Mouse (Mus musculus) hindbrain, postnatal 0 days (tissue): Measurements from ENCODE around the gene Zfp931. TPM values are rescaled to one million over a fixed set of nuclear protein-coding genes. Genes with fewer than 3 reads are reported as not detected.
"Not testable (repeated sequence)": the region's sequence is repeated elsewhere in the genome, so short reads cannot be mapped to it uniquely, and the experiment has no call there.

Source experiments
- ATAC-seq: fragments of 200-750 bp; cut with Nextera tagmentation; 2 replicates; pipeline ENCODE4 v1.8.0; 2017; ENCODE audit warnings: mild to moderate bottlenecking, moderate TSS enrichment, moderate library complexity
- DNase-seq: peaks from one replicate; pipeline ENCODE4 v3.0.0-alpha.2; 2015; ENCODE audit warnings: low spot score
- H3K27ac ChIP-seq: fragments of 300-500 bp; sonication (generic); 2 replicates; pipeline ENCODE4 v1.5.1; 2014; ENCODE audit warnings: mild to moderate bottlenecking
- H3K27me3 ChIP-seq: fragments of 300-500 bp; sonication (generic); 2 replicates; pipeline ENCODE4 v1.6.1; 2014; ENCODE audit warnings: low read length, mixed read lengths; ENCODE audit not compliant: insufficient read depth
- H3K36me3 ChIP-seq: fragments of 300-500 bp; sonication (generic); 2 replicates; pipeline ENCODE4 v1.6.1; 2014; ENCODE audit warnings: low read length, mixed read lengths; ENCODE audit not compliant: insufficient read depth
- H3K4me1 ChIP-seq: fragments of 300-500 bp; sonication (generic); 2 replicates; pipeline ENCODE4 v1.6.1; 2014; ENCODE audit warnings: antibody characterized with exemption, low read length, mixed read lengths; ENCODE audit not compliant: insufficient read depth
- H3K4me2 ChIP-seq: fragments of 300-500 bp; sonication (generic); 2 replicates; pipeline ENCODE4 v1.6.1; 2014; ENCODE audit warnings: low read depth, mild to moderate bottlenecking, low read length, moderate library complexity, mixed read lengths
- H3K4me3 ChIP-seq: fragments of 300-500 bp; sonication (generic); 2 replicates; pipeline ENCODE4 v1.5.1; 2014; ENCODE audit warnings: low read length
- H3K9ac ChIP-seq: fragments of 300-500 bp; sonication (generic); replicated peaks from 2 replicates; pipeline ENCODE4 v1.6.1; 2014; ENCODE audit warnings: mild to moderate bottlenecking, low read length, moderate library complexity, mixed read lengths
- H3K9me3 ChIP-seq: fragments of 300-500 bp; sonication (generic); 2 replicates; pipeline ENCODE4 v1.6.1; 2016; ENCODE audit warnings: low read length, mixed read lengths
- CTCF ChIP-seq: IDR thresholded peaks from 2 replicates; pipeline ENCODE4 v1.5.1; 2016; ENCODE audit warnings: antibody characterized with exemption, control low read depth, low read depth
- WGBS: fragments of 180-500 bp; shearing (Covaris S2); extraction: QIAGEN DNeasy Blood & Tissue Kit; methylation state at CpG from one replicate; pipeline ENCODE4 v1.1.7; 2014; 5-methylcytosine and 5-hydroxymethylcytosine counted together
- polyA plus RNA-seq: library from polyadenylated mRNA; unstranded; fragments of >200 nt; fragmentation: Nextera tagmentation; extraction: Ambion mirVana; gene quantifications from 2 replicates; pipeline ENCODE4 v1.2.1, GENCODE M21; 2015
- total RNA-seq: library from RNA; depleted of rRNA; stranded (reverse); fragments of >200 nt; gene quantifications from 2 replicates; pipeline ENCODE4 v1.2.3, GENCODE M21; 2014

Gene Zfp931
- total and polyA plus RNA-seq, 2 experiments from 2014 or later: 12.4 to 15.9 TPM

GRCm38 (mm10) chr2:178098021-178098420 is 19.7 kb upstream of the Zfp931 start:
- no peak overlapping the region for H3K4me3 ChIP-seq
- peak; percentile 79 for TF ChIP-seq CTCF
- peak; percentile 67 for DNase-seq
- H3K36me3 ChIP-seq: no peaks in the 10 kb centered on the region
- no peaks in the 10 kb centered on the region for H3K27me3 ChIP-seq
- H3K9me3 ChIP-seq: no peaks in the 10 kb centered on the region
- H3K4me2 ChIP-seq: no peak overlapping the region
- WGBS: 3% methylated on average over 2 of the region's 2 CpGs
- H3K27ac ChIP-seq: no peak overlapping the region
- ATAC-seq: no peak
- no peaks in the 10 kb centered on the region for H3K4me1 ChIP-seq
- H3K9ac ChIP-seq: no peak overlapping the region

GRCm38 (mm10) chr2:178089586-178089985 is 11.3 kb upstream of the Zfp931 start:
- no peaks in the 10 kb centered on the region for H3K9me3 ChIP-seq
- no peak overlapping the region for H3K4me2 ChIP-seq
- no peak for DNase-seq
- no peaks in the 10 kb centered on the region for H3K27me3 ChIP-seq
- TF ChIP-seq CTCF: no peak
- no peak overlapping the region for H3K27ac ChIP-seq
- no peak overlapping the region for H3K9ac ChIP-seq
- no peaks in the 10 kb centered on the region for H3K36me3 ChIP-seq
- no peak for ATAC-seq
- no peaks in the 10 kb centered on the region for H3K4me1 ChIP-seq
- no peak overlapping the region for H3K4me3 ChIP-seq

- H3K4me3 ChIP-seq: no peak overlapping the region
- H3K27ac ChIP-seq: no peak overlapping the region
- WGBS: 9% methylated on average over 1 of the region's 1 CpGs
- H3K9ac ChIP-seq: no peak overlapping the region
- no peak for ATAC-seq
- TF ChIP-seq CTCF: peak; percentile 78
- peaks cover 2% of the 10 kb centered on the region; the same call in 1 of the 2 replicates for H3K9me3 ChIP-seq
- DNase-seq: peak; percentile 55
- no peaks in the 10 kb centered on the region for H3K4me1 ChIP-seq
- H3K36me3 ChIP-seq: no peaks in the 10 kb centered on the region
- H3K4me2 ChIP-seq: no peak overlapping the region
- no peaks in the 10 kb centered on the region for H3K27me3 ChIP-seq
Observed at GRCm38 (mm10) chr2:178058195-178058594, 20.1 kb downstream of the Zfp931 start.

- H3K27ac ChIP-seq, H3K4me2 ChIP-seq, H3K4me3 ChIP-seq, ATAC-seq, H3K36me3 ChIP-seq, H3K9ac ChIP-seq, H3K27me3 ChIP-seq, DNase-seq, H3K4me1 ChIP-seq, H3K9me3 ChIP-seq: not testable (repeated sequence)
- 97% methylated on average over 2 of the region's 3 CpGs for WGBS
Observed at GRCm38 (mm10) chr2:178027601-178028000, 50.7 kb downstream of the Zfp931 start.

GRCm38 (mm10) chr2:178023861-178024260 is 54.4 kb downstream of the Zfp931 start:
- ATAC-seq, H3K36me3 ChIP-seq, H3K27me3 ChIP-seq, H3K4me1 ChIP-seq, H3K9me3 ChIP-seq, H3K27ac ChIP-seq, H3K9ac ChIP-seq: not testable (repeated sequence)
- Histone ChIP-seq H3K4me2 (peak overlapping the region; percentile 53), H3K4me3 (peak overlapping the region; percentile 50)
- WGBS: 16% methylated on average over 2 of the region's 2 CpGs
- DNase-seq: peak; percentile 1

- peak; percentile 18 for DNase-seq
- H3K4me1 ChIP-seq, H3K9me3 ChIP-seq, H3K9ac ChIP-seq, H3K27ac ChIP-seq, H3K27me3 ChIP-seq, H3K36me3 ChIP-seq, ATAC-seq: not testable (repeated sequence)
- Histone ChIP-seq H3K4me2 (peak within 1 kb of the TSS; percentile 53), H3K4me3 (peak within 1 kb of the TSS; percentile 50)
- WGBS: 2% methylated on average over 12 of the region's 15 CpGs
Observed at GRCm38 (mm10) chr2:178023011-178023611, 55.2 kb downstream of the Zfp931 start, which contains the start of gene Zfp971. Gene Zfp971 (plus strand): TSS chr2:178023284.

GRCm38 (mm10) chr2:178020773-178021172 is 57.5 kb downstream of the Zfp931 start:
- not testable (repeated sequence) for H3K27ac ChIP-seq, DNase-seq, H3K4me1 ChIP-seq, H3K4me3 ChIP-seq, H3K4me2 ChIP-seq, ATAC-seq, H3K9ac ChIP-seq, H3K9me3 ChIP-seq, H3K27me3 ChIP-seq, H3K36me3 ChIP-seq
- WGBS: 87% methylated on average over 8 of the region's 8 CpGs

- H3K4me3 ChIP-seq, H3K4me2 ChIP-seq, H3K36me3 ChIP-seq, H3K4me1 ChIP-seq, DNase-seq, H3K9me3 ChIP-seq, H3K27me3 ChIP-seq, H3K9ac ChIP-seq, ATAC-seq, H3K27ac ChIP-seq: not testable (repeated sequence)
- WGBS: 85% methylated on average over 3 of the region's 3 CpGs
Observed at GRCm38 (mm10) chr2:178019486-178019885, 58.8 kb downstream of the Zfp931 start.
